Mouse (Mus musculus) kidney, embryonic 15.5 days (tissue): ENCODE results near the gene Cdk19. TPM values are rescaled to one million over a fixed set of nuclear protein-coding genes. Genes with fewer than 3 reads are reported as not detected.

ENCODE experiments used
- ATAC-seq: fragments of 200-750 bp; cut with Nextera tagmentation; replicated peaks from 2 replicates; pipeline ENCODE4 v1.8.0; 2017; ENCODE audit warnings: moderate TSS enrichment; ENCODE audit not compliant: low FRiP score
- H3K27ac ChIP-seq: fragments of 300-500 bp; sonication (generic); 2 replicates; pipeline ENCODE4 v1.5.1; 2015; ENCODE audit warnings: mild to moderate bottlenecking, inconsistent platforms
- H3K27me3 ChIP-seq: fragments of 300-500 bp; sonication (generic); 2 replicates; pipeline ENCODE4 v1.6.1; 2015; ENCODE audit warnings: inconsistent platforms
- H3K36me3 ChIP-seq: fragments of 300-500 bp; sonication (generic); 2 replicates; pipeline ENCODE4 v1.6.1; 2015; ENCODE audit warnings: inconsistent platforms
- H3K4me1 ChIP-seq: fragments of 300-500 bp; sonication (generic); 2 replicates; pipeline ENCODE4 v1.6.1; 2015; ENCODE audit warnings: inconsistent platforms
- H3K4me2 ChIP-seq: fragments of 300-500 bp; sonication (generic); 2 replicates; pipeline ENCODE4 v1.6.1; 2015; ENCODE audit warnings: moderate library complexity, mild to moderate bottlenecking, inconsistent platforms
- H3K4me3 ChIP-seq: fragments of 300-500 bp; sonication (generic); replicated peaks from 2 replicates; pipeline ENCODE4 v1.5.1; 2015; ENCODE audit warnings: mild to moderate bottlenecking, inconsistent platforms
- H3K9ac ChIP-seq: fragments of 300-500 bp; sonication (generic); 2 replicates; pipeline ENCODE4 v1.6.1; 2015; ENCODE audit warnings: mild to moderate bottlenecking, inconsistent platforms
- H3K9me3 ChIP-seq: fragments of 300-500 bp; sonication (generic); replicated peaks from 2 replicates; pipeline ENCODE4 v1.6.1; 2016; ENCODE audit warnings: inconsistent platforms
- WGBS: fragments of 180-500 bp; shearing (Covaris S2); methylation state at CpG from one replicate; pipeline ENCODE4 v1.1.7; 2015; ENCODE audit warnings: mixed read lengths; 5-methylcytosine and 5-hydroxymethylcytosine counted together
- polyA plus RNA-seq: library from polyadenylated mRNA; unstranded; fragments of >200 nt; fragmentation: Nextera tagmentation; extraction: Ambion mirVana; gene quantifications from 2 replicates; pipeline ENCODE4 v1.2.1, GENCODE M21; 2015

Gene Cdk19
- polyA plus RNA-seq, 1 experiment from 2014 or later, result 8.5 TPM

GRCm38 (mm10) chr10:40316841-40317585 is 22.4 kb upstream of the Cdk19 start:
- Histone ChIP-seq H3K36me3 (no peaks in the 10 kb centered on the region), H3K27me3 (no peaks in the 10 kb centered on the region)
- ATAC-seq, result no peak

GRCm38 (mm10) chr10:40320306-40320705 is 19.1 kb upstream of the Cdk19 start:
- no peaks in the 10 kb centered on the region for H3K36me3 ChIP-seq
- H3K27ac ChIP-seq, result no peak overlapping the region
- H3K27me3 ChIP-seq, result no peaks in the 10 kb centered on the region
- no peak overlapping the region for H3K4me2 ChIP-seq
- H3K9me3 ChIP-seq, result 0 out of 2 replicates have a peak, but pooled peaks cover 4% of the 10 kb centered on the region
- no peak overlapping the region for H3K9ac ChIP-seq
- no peak overlapping the region for H3K4me3 ChIP-seq
- H3K4me1 ChIP-seq, result 0 out of 2 replicates have a peak, but pooled peaks cover 2% of the 10 kb centered on the region
- ATAC-seq, result no peak
- WGBS, result 89% methylated on average over 10 of the region's 10 CpGs

More at GRCm38 (mm10) chr10:40316841-40317585, 22.4 kb upstream of the Cdk19 start:
- Histone ChIP-seq H3K4me2 (no peak overlapping the region), H3K9me3 (0 out of 2 replicates have a peak, but pooled peaks cover 4% of the 10 kb centered on the region), H3K4me1 (0 out of 2 replicates have a peak, but pooled peaks cover 2% of the 10 kb centered on the region), H3K4me3 (no peak overlapping the region), H3K27ac (no peak overlapping the region), H3K9ac (no peak overlapping the region)
- whole genome bisulfite sequencing, result 44% methylated on average over 7 of the region's 7 CpGs

GRCm38 (mm10) chr10:40328004-40328551 is 11.3 kb upstream of the Cdk19 start:
- Histone ChIP-seq H3K4me2 (no peak overlapping the region), H3K27me3 (no peaks in the 10 kb centered on the region), H3K4me1 (no peaks in the 10 kb centered on the region), H3K27ac (no peak overlapping the region), H3K9ac (no peak overlapping the region), H3K4me3 (no peak overlapping the region), H3K36me3 (no peaks in the 10 kb centered on the region), H3K9me3 (no peaks in the 10 kb centered on the region)
- WGBS, result 75% methylated on average over 9 of the region's 9 CpGs
- ATAC-seq, result no peak

- Histone ChIP-seq H3K4me1 (no peaks in the 10 kb centered on the region), H3K4me3 (no peak overlapping the region), H3K36me3 (no peaks in the 10 kb centered on the region), H3K4me2 (no peak overlapping the region), H3K9ac (no peak overlapping the region), H3K27me3 (no peaks in the 10 kb centered on the region), H3K27ac (no peak overlapping the region), H3K9me3 (no peaks in the 10 kb centered on the region)
- WGBS, result 74% methylated on average over 1 of the region's 1 CpGs
- no peak for ATAC-seq
These were observed 9.1 kb upstream of the Cdk19 start for GRCm38 (mm10) chr10:40330262-40330661.

DNA sequence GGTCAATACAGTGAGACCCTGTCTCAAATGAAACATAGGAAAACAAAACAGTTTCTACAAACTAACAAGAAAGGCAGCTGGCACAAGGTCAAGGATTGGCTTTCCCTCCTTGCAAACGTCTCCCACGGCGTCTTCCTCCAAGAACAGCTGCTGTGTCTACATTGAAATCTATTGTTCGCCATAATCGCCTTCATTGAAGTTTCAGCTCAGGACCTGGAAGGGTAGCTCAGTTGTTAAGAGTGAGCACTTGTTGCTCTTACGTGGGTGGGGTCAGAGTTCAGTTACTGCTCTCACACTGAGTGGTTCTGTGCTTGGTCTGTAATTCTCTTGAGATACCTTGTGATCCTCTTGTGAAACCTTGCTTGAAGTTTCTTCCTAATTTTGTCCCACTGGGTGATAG is 6.5 kb upstream of the Cdk19 start:
- no peaks in the 10 kb centered on the region for H3K36me3 ChIP-seq
- H3K27me3 ChIP-seq, result no peaks in the 10 kb centered on the region
- H3K4me2 ChIP-seq, result no peak overlapping the region
- no peak overlapping the region for H3K27ac ChIP-seq
- ATAC-seq, result no peak
- no peaks in the 10 kb centered on the region for H3K4me1 ChIP-seq
- H3K4me3 ChIP-seq, result no peak overlapping the region
- 81% methylated on average over 6 of the region's 6 CpGs for WGBS
- H3K9ac ChIP-seq, result no peak overlapping the region
- no peaks in the 10 kb centered on the region for H3K9me3 ChIP-seq

- H3K9ac ChIP-seq, result no peak overlapping the region
These were observed 2.7 kb downstream of the Cdk19 start for GRCm38 (mm10) chr10:40342036-40342435.

GRCm38 (mm10) chr10:40346776-40347403 is 7.5 kb downstream of the Cdk19 start:
- 79% methylated on average over 3 of the region's 3 CpGs for WGBS
- no peaks in the 10 kb centered on the region for H3K36me3 ChIP-seq
- no peak overlapping the region for H3K4me2 ChIP-seq
- no peak overlapping the region for H3K27ac ChIP-seq
- no peaks in the 10 kb centered on the region for H3K27me3 ChIP-seq
- no peak overlapping the region for H3K4me3 ChIP-seq
- H3K9me3 ChIP-seq, result no peaks in the 10 kb centered on the region
- H3K4me1 ChIP-seq, result peaks cover 21% of the 10 kb centered on the region
- ATAC-seq, result no peak
- no peak overlapping the region for H3K9ac ChIP-seq

More at GRCm38 (mm10) chr10:40342036-40342435, 2.7 kb downstream of the Cdk19 start:
- 60% methylated on average over 4 of the region's 4 CpGs for WGBS
- no peak overlapping the region for H3K27ac ChIP-seq
- no peak for ATAC-seq
- H3K4me1 ChIP-seq, result peaks cover 5% of the 10 kb centered on the region; the same call in 1 of the 2 replicates
- no peak overlapping the region for H3K4me2 ChIP-seq
- no peaks in the 10 kb centered on the region for H3K27me3 ChIP-seq
- no peaks in the 10 kb centered on the region for H3K36me3 ChIP-seq
- H3K9me3 ChIP-seq, result no peaks in the 10 kb centered on the region
- H3K4me3 ChIP-seq, result no peak overlapping the region

- H3K9me3 ChIP-seq, result no peaks in the 10 kb centered on the region
- no peaks in the 10 kb centered on the region for H3K27me3 ChIP-seq
- peaks cover 21% of the 10 kb centered on the region for H3K4me1 ChIP-seq
- no peaks in the 10 kb centered on the region for H3K36me3 ChIP-seq
- WGBS, result 59% methylated on average over 9 of the region's 9 CpGs
- no peak overlapping the region for H3K9ac ChIP-seq
- peak overlapping the region; percentile 88; the same call in 1 of the 2 replicates for H3K4me3 ChIP-seq
- no peak for ATAC-seq
- H3K4me2 ChIP-seq, result peak overlapping the region; percentile 73
- H3K27ac ChIP-seq, result no peak overlapping the region; the same call in 1 of the 2 replicates
These were observed 8.1 kb downstream of the Cdk19 start for GRCm38 (mm10) chr10:40347461-40347954.

DNA sequence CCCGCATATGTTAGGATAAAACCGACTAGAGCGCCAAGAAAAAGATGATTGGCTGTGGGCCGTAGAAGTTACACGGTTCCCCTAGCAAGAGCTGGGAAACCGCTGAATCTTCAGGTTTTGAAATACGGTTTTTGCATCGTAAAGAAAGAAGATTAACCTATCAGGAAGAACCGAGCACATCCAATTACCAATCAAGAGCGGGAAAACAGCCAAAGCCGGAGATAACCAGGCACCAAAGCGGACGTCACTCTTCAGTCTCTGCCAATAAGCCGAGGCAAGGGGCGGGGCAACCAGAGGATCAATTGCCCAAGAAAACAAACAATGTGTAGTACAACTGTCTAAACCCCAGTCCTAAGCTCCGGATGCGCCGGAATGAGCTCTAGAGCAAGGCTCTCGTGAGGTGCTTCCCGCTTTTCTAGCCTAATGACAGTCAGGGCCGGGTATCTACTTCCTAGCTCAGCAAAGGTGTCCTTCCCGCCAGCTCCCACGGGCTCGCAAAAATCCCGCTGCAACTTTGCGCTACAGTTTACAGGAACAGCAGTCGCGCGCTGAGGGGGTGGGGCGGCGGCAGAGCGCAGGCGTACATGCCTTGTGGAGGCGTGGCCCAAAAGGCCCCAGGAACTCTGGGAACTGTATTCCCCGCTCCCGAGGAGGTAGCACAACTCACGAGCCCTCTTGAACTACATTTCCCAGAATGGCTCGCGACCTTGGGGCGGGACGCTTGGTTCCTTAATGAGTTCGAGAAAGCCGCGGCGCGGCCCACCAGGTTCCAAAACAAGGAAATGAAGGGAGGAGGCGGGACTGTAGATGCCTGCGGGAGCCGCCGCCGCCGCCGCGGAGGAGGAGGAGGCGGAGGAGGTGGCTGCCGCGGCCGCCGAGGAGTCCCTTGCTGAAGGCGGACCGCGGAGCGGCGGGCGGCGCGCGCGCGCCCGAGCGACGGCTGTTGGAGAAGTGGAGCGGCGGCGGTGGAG is 9.5 kb downstream of the Cdk19 start:
- H3K4me3 ChIP-seq, result peak overlapping the region; percentile 88
- peak overlapping the region; percentile 73 for H3K4me2 ChIP-seq
- H3K27ac ChIP-seq, result peak overlapping the region; percentile 95
- WGBS, result under 1% methylated on average over 69 of the region's 76 CpGs
- H3K27me3 ChIP-seq, result no peaks in the 10 kb centered on the region
- H3K36me3 ChIP-seq, result no peaks in the 10 kb centered on the region
- H3K4me1 ChIP-seq, result peaks cover 21% of the 10 kb centered on the region
- peak; percentile 99 for ATAC-seq
- no peaks in the 10 kb centered on the region for H3K9me3 ChIP-seq
- peak overlapping the region; percentile 89 for H3K9ac ChIP-seq

- Histone ChIP-seq H3K9me3 (no peaks in the 10 kb centered on the region), H3K4me1 (peaks cover 21% of the 10 kb centered on the region), H3K36me3 (no peaks in the 10 kb centered on the region), H3K4me2 (peak overlapping the region; percentile 73), H3K4me3 (peak overlapping the region; percentile 88), H3K9ac (peak overlapping the region; percentile 89), H3K27me3 (no peaks in the 10 kb centered on the region), H3K27ac (peak overlapping the region; percentile 95)
- WGBS, result under 1% methylated on average over 60 of the region's 62 CpGs
- peak; percentile 43 for ATAC-seq
These were observed 10.3 kb downstream of the Cdk19 start for GRCm38 (mm10) chr10:40349631-40350177.
